Mouse (Mus musculus) CH12.LX (cell line): ENCODE data around the gene Esr2. TPM values are rescaled to one million over a fixed set of nuclear protein-coding genes. Genes with fewer than 3 reads are reported as not detected.

ENCODE experiments used
- DNase-seq: peaks from one replicate; pipeline ENCODE4 v3.0.0-alpha.2; 2013; ENCODE audit errors: extremely low read depth
- H3K27ac ChIP-seq: 2 replicates; pipeline ENCODE4 v1.5.1; 2012; ENCODE audit warnings: low read depth, mild to moderate bottlenecking, control low read depth, moderate library complexity; ENCODE audit not compliant: insufficient read depth
- H3K27me3 ChIP-seq: replicated peaks from 2 replicates; pipeline ENCODE3; 2012; ENCODE audit warnings: inconsistent platforms
- H3K36me3 ChIP-seq, 2 experiments: replicated peaks in 1 of 2; 2 replicates each; pipeline versions ENCODE3 to v1.6.1; 2012; ENCODE audit warnings: inconsistent platforms in 1 of 2, low read length in 1 of 2, mild to moderate bottlenecking in 1 of 2, mixed read lengths in 1 of 2, moderate library complexity in 1 of 2; ENCODE audit not compliant: control insufficient read depth in 1 of 2, insufficient read depth in 1 of 2
- H3K4me1 ChIP-seq, 2 experiments: 2 replicates each; pipeline ENCODE4 v1.6.1; 2012; ENCODE audit warnings: inconsistent platforms in 1 of 2, moderate library complexity in 1 of 2; ENCODE audit not compliant: insufficient read depth in 2 of 2, control insufficient read depth in 1 of 2
- H3K4me2 ChIP-seq: 2 replicates; pipeline ENCODE4 v1.6.1; 2012; ENCODE audit warnings: low read depth, mild to moderate bottlenecking, control low read depth; ENCODE audit not compliant: poor library complexity, insufficient read depth, severe bottlenecking
- H3K4me3 ChIP-seq, 3 experiments: fragments of 150-350 bp in 1 of 3; sonication (generic) in 1 of 3; replicated peaks in 1 of 3; 2 replicates each; pipeline versions ENCODE3 to v1.5.1; 2011 to 2012; ENCODE audit warnings: low read depth in 2 of 3, low read length in 2 of 3, mild to moderate bottlenecking in 2 of 3, moderate library complexity in 2 of 3, control low read depth in 1 of 3, improper control_type of control experiment in 1 of 3, inconsistent platforms in 1 of 3, mixed read lengths in 1 of 3; ENCODE audit not compliant: poor library complexity in 1 of 3
- H3K79me2 ChIP-seq: replicated peaks from 2 replicates; pipeline ENCODE4 v1.6.1; 2012; ENCODE audit warnings: mild to moderate bottlenecking, moderate library complexity; ENCODE audit not compliant: control insufficient read depth, poor library complexity, insufficient read depth, severe bottlenecking; ENCODE audit errors: extremely low read depth
- H3K9ac ChIP-seq: 2 replicates; pipeline ENCODE4 v1.6.1; 2012; ENCODE audit warnings: low read depth, mild to moderate bottlenecking, control low read depth, moderate library complexity; ENCODE audit not compliant: insufficient read depth
- H3K9me3 ChIP-seq: replicated peaks from 2 replicates; pipeline ENCODE3; 2012; ENCODE audit warnings: low read length, inconsistent platforms, mixed read lengths
- BHLHE40 ChIP-seq: IDR thresholded peaks from 2 replicates; pipeline ENCODE4 v1.6.1; 2011; ENCODE audit warnings: mild to moderate bottlenecking, low read depth, low read length, improper control_type of control experiment
- CHD1 ChIP-seq: IDR thresholded peaks from 2 replicates; pipeline ENCODE4 v1.6.1; 2012; ENCODE audit warnings: low read depth, low read length, improper control_type of control experiment, inconsistent platforms
- CHD2 ChIP-seq: IDR thresholded peaks from 2 replicates; pipeline ENCODE4 v1.6.1; 2011; ENCODE audit warnings: low read length, improper control_type of control experiment
- EP300 ChIP-seq: IDR thresholded peaks from 2 replicates; pipeline ENCODE4 v1.6.1; 2011; ENCODE audit warnings: low read length, improper control_type of control experiment
- GABPA ChIP-seq: IDR thresholded peaks from 2 replicates; pipeline ENCODE4 v1.6.1; 2012; ENCODE audit warnings: low read depth, low read length, improper control_type of control experiment, inconsistent platforms; ENCODE audit not compliant: insufficient replicate concordance
- HCFC1 ChIP-seq: IDR thresholded peaks from 2 replicates; pipeline ENCODE4 v1.6.1; 2012; ENCODE audit warnings: low read depth, mild to moderate bottlenecking, inconsistent platforms, low read length, improper control_type of control experiment
- JUN ChIP-seq: IDR thresholded peaks from 2 replicates; pipeline ENCODE4 v1.6.1; 2011; ENCODE audit warnings: low read depth, mild to moderate bottlenecking, low read length, improper control_type of control experiment, moderate library complexity; ENCODE audit not compliant: insufficient read depth
- MAFK ChIP-seq: IDR thresholded peaks from 2 replicates; pipeline ENCODE4 v1.6.1; 2011; ENCODE audit warnings: low read length, improper control_type of control experiment; ENCODE audit not compliant: insufficient replicate concordance
- MAX ChIP-seq: IDR thresholded peaks from 2 replicates; pipeline ENCODE4 v1.6.1; 2011; ENCODE audit warnings: low read length, improper control_type of control experiment
- MAZ ChIP-seq: IDR thresholded peaks from 2 replicates; pipeline ENCODE4 v1.6.1; 2012; ENCODE audit warnings: low read depth, mild to moderate bottlenecking, inconsistent platforms, low read length, improper control_type of control experiment, moderate library complexity
- MEF2A ChIP-seq: IDR thresholded peaks from 2 replicates; pipeline ENCODE4 v1.6.1; 2014; ENCODE audit warnings: low read depth, mild to moderate bottlenecking, inconsistent platforms, low read length, improper control_type of control experiment, borderline replicate concordance
- MXI1 ChIP-seq: IDR thresholded peaks from 2 replicates; pipeline ENCODE4 v1.6.1; 2011; ENCODE audit warnings: mild to moderate bottlenecking, low read depth, low read length, improper control_type of control experiment
- MYC ChIP-seq: IDR thresholded peaks from 2 replicates; pipeline ENCODE4 v1.6.1; 2011; ENCODE audit warnings: low read depth, mild to moderate bottlenecking, improper control_type of control experiment, low read length
- NRF1 ChIP-seq: IDR thresholded peaks from 2 replicates; pipeline ENCODE4 v1.6.1; 2014; ENCODE audit warnings: low read depth, mild to moderate bottlenecking, inconsistent platforms, low read length, improper control_type of control experiment, moderate library complexity
- POLR2A ChIP-seq: IDR thresholded peaks from 2 replicates; pipeline ENCODE4 v1.6.1; 2011; ENCODE audit warnings: low read depth, mild to moderate bottlenecking, improper control_type of control experiment, low read length
- POLR2AphosphoS2 ChIP-seq: IDR thresholded peaks from 2 replicates; pipeline ENCODE4 v1.6.1; 2011; ENCODE audit warnings: low read depth, low read length, improper control_type of control experiment
- RCOR1 ChIP-seq: conservative IDR thresholded peaks from 2 replicates; pipeline ENCODE4 v1.6.1; 2012; ENCODE audit warnings: low read depth, mild to moderate bottlenecking, inconsistent platforms, low read length, improper control_type of control experiment
- SIN3A ChIP-seq: IDR thresholded peaks from 2 replicates; pipeline ENCODE4 v1.6.1; 2012; ENCODE audit warnings: low read length, improper control_type of control experiment, inconsistent platforms
- SMC3 ChIP-seq: IDR thresholded peaks from 2 replicates; pipeline ENCODE4 v1.6.1; 2011; ENCODE audit warnings: low read depth, low read length, improper control_type of control experiment
- TBP ChIP-seq: conservative IDR thresholded peaks from 2 replicates; pipeline ENCODE4 v1.6.1; 2011; ENCODE audit warnings: low read depth, low read length, improper control_type of control experiment
- TCF12 ChIP-seq: IDR thresholded peaks from 2 replicates; pipeline ENCODE4 v1.6.1; 2014; ENCODE audit warnings: low read depth, mild to moderate bottlenecking, inconsistent platforms, low read length, improper control_type of control experiment
- USF1 ChIP-seq: IDR thresholded peaks from 2 replicates; pipeline ENCODE4 v1.6.1; 2014; ENCODE audit warnings: low read depth, mild to moderate bottlenecking, inconsistent platforms, low read length, improper control_type of control experiment
- USF2 ChIP-seq: conservative IDR thresholded peaks from 2 replicates; pipeline ENCODE4 v1.6.1; 2011; ENCODE audit warnings: low read depth, low read length, improper control_type of control experiment
- ZC3H11A ChIP-seq: IDR thresholded peaks from 2 replicates; pipeline ENCODE4 v1.6.1; 2012; ENCODE audit warnings: low read depth, mild to moderate bottlenecking, inconsistent platforms, low read length, improper control_type of control experiment
- ZKSCAN1 ChIP-seq: IDR thresholded peaks from 2 replicates; pipeline ENCODE4 v1.6.1; 2012; ENCODE audit warnings: low read depth, inconsistent platforms, low read length, improper control_type of control experiment, borderline replicate concordance
- ZMIZ1 ChIP-seq: IDR thresholded peaks from 2 replicates; pipeline ENCODE4 v1.6.1; 2012; ENCODE audit warnings: low read depth, mild to moderate bottlenecking, inconsistent platforms, low read length, improper control_type of control experiment
- dilution Hi-C: fragments of 300-500 bp; cut with MboI; formaldehyde crosslinking; loops from 2 replicates; pipeline ENCODE4 v1.14.3; 2020; ENCODE audit warnings: low sequenced_read_pairs; ENCODE audit not compliant: extremely low pct_unique_long_range_greater_than_20kb, extremely low pct_ligation_motif_present
- in situ Hi-C: fragments of 300-500 bp; cut with MboI; formaldehyde crosslinking; loops from 3 replicates; pipeline ENCODE4 v1.14.3; 2019; ENCODE audit warnings: low sequenced_read_pairs, low pct_ligation_motif_present, low pct_unique_long_range_greater_than_20kb, mixed read lengths
- polyA plus RNA-seq: library from polyadenylated mRNA; unstranded; fragments of >175 nt; gene quantifications from 2 replicates; pipeline ENCODE4 v1.2.1, GENCODE M21; 2012; ENCODE audit warnings: low read depth; ENCODE audit not compliant: insufficient read length
- total RNA-seq, 2 experiments: library from RNA; depleted of rRNA; stranded (reverse); fragments of 300-350 nt in 1 of 2; fragments of >200 nt in 1 of 2; gene quantifications; 2 replicates each; pipeline ENCODE4 v1.2.3; 2012 to 2014

The Esr2 gene
- total and polyA plus RNA-seq, 3 experiments: 0.04 TPM; not detected in 2

- Histone ChIP-seq H3K9me3 (no peaks in the 10 kb centered on the region), H3K27ac (no peak overlapping the region), H3K4me1 (no peaks in the 10 kb centered on the region), H3K27me3 (no peaks in the 10 kb centered on the region), H3K4me3 (no peak overlapping the region), H3K4me2 (no peak overlapping the region), H3K36me3 (no peaks in the 10 kb centered on the region), H3K79me2 (no peaks in the 10 kb centered on the region), H3K9ac (no peak overlapping the region)
- TF ChIP-seq ZKSCAN1: no peak
- no peak for TF ChIP-seq POLR2A
- TF ChIP-seq TCF12: no peak
- TF ChIP-seq MYC: no peak
- no peak for TF ChIP-seq USF2
- in situ Hi-C loops (loop anchor here (25.0 kb wide), 1 partner anchor 396 kb away; no protein-coding TSS in a partner anchor), dilution Hi-C loops (no loop called here)
- no peak for DNase-seq
Measured at GRCm38 (mm10) chr12:76182831-76183230, 5.8 kb upstream of the Esr2 start.

- dilution Hi-C loops: no loop called here
- H3K4me1 ChIP-seq: no peaks in the 10 kb centered on the region
- H3K27me3 ChIP-seq: no peaks in the 10 kb centered on the region
- no peak for TF ChIP-seq NRF1
- TF ChIP-seq GABPA: no peak
- no peak for TF ChIP-seq JUN
- no peak for TF ChIP-seq ZC3H11A
- no peak for TF ChIP-seq HCFC1
- TF ChIP-seq SMC3: no peak
- TF ChIP-seq CHD2: no peak
- TF ChIP-seq SIN3A: no peak
- no peak for TF ChIP-seq CHD1
- TF ChIP-seq BHLHE40: no peak
- no peak for TF ChIP-seq ZMIZ1
- no peak for TF ChIP-seq TCF12
- no peak overlapping the region for H3K9ac ChIP-seq
- no peak for DNase-seq
- H3K79me2 ChIP-seq: no peaks in the 10 kb centered on the region
- no peak overlapping the region for H3K27ac ChIP-seq
- no peaks in the 10 kb centered on the region for H3K9me3 ChIP-seq
- H3K4me3 ChIP-seq: no peak overlapping the region
- H3K36me3 ChIP-seq: no peaks in the 10 kb centered on the region
- no peak overlapping the region for H3K4me2 ChIP-seq
- in situ Hi-C loops: loop anchor here (25.0 kb wide), 1 partner anchor 394 kb away; no protein-coding TSS in a partner anchor
Measured at GRCm38 (mm10) chr12:76181471-76181870, 4.4 kb upstream of the Esr2 start.

DNA sequence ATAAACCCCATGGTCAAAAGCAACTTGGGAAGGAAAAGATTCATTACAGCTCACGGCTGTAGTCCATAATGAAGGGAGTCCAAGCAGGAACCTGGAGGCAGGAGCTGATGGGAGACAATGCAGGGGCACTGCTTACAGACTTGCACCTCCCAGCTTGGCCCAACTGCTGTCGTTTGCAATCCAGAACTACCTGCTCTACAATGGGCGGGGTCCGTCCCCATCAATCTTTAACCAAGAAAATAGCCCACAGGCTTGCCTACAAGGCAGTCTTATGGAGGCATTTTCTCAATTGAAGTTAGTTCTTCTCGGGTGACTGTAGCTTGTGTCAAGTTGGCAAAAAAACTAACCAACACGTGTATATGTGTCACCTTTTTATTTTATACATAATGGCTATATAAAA, 3.4 kb upstream of the Esr2 start:
- Histone ChIP-seq H3K79me2 (no peaks in the 10 kb centered on the region), H3K27ac (no peak overlapping the region), H3K4me1 (no peaks in the 10 kb centered on the region), H3K4me3 (no peak overlapping the region), H3K9me3 (no peaks in the 10 kb centered on the region), H3K27me3 (no peaks in the 10 kb centered on the region), H3K36me3 (no peaks in the 10 kb centered on the region), H3K9ac (no peak overlapping the region), H3K4me2 (no peak overlapping the region)
- dilution Hi-C loops: no loop called here
- in situ Hi-C loops: loop anchor here (25.0 kb wide), 1 partner anchor 393 kb away; no protein-coding TSS in a partner anchor
- TF ChIP-seq EP300: no peak
- no peak for TF ChIP-seq ZMIZ1
- no peak for TF ChIP-seq NRF1
- TF ChIP-seq USF1: no peak
- no peak for TF ChIP-seq ZKSCAN1
- TF ChIP-seq CHD1: no peak
- TF ChIP-seq MAX: no peak
- TF ChIP-seq CHD2: no peak
- no peak for TF ChIP-seq POLR2AphosphoS2
- TF ChIP-seq TBP: no peak
- no peak for TF ChIP-seq HCFC1
- no peak for TF ChIP-seq RCOR1
- TF ChIP-seq BHLHE40: no peak
- TF ChIP-seq MAZ: no peak
- no peak for TF ChIP-seq MEF2A
- TF ChIP-seq TCF12: no peak
- TF ChIP-seq MAFK: no peak
- TF ChIP-seq SMC3: no peak
- TF ChIP-seq MXI1: no peak
- no peak for TF ChIP-seq GABPA
- DNase-seq: no peak
